25 mouse cellular contexts compared by ENCODE assay signal in the genomic region with DNA sequence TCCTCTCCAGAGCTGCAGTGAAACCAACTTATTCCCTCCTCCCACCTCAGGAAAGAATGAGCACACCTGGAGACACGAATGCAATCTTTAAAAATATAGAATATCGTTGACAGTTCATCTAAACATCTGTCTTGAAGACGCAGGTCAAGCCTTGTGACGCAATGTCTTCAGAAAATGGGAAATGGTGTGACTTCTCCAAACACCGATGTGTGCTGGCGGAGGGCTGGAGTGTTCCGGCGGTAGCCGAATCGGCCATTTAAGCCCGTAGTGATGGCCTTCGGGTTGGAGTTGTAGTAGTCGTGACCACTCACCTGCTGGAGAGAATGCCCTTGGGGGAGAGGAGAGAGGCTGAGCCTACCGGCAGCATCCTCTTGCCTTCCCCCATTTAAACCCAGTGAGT. TPM values are rescaled to one million over a fixed set of nuclear protein-coding genes. Genes with fewer than 3 reads are reported as not detected.
"Had no signal": no experiment of that assay in that cellular context is flagged by ENCODE, and none has a peak within 500 bp of the region (broad histone marks: within the 10 kb centered on the region; RNA-seq: fewer than 3 reads in every experiment).

No protein-coding gene starts in this region.

- H3K9ac ChIP-seq: liver, embryonic 13.5 days; liver, embryonic 15.5 days; liver, postnatal 0 days; lung, embryonic 15.5 days; midbrain, embryonic 12.5 days had no signal

- H3K27me3 ChIP-seq: liver, embryonic 13.5 days; lung, embryonic 15.5 days; midbrain, embryonic 12.5 days; neural tube, embryonic 12.5 days had no signal

- H3K9me3 ChIP-seq: liver, embryonic 13.5 days; liver, embryonic 15.5 days; lung, embryonic 15.5 days; midbrain, embryonic 10.5 days; midbrain, embryonic 12.5 days; neural tube, embryonic 12.5 days had no signal

- H3K4me1 ChIP-seq: lung, embryonic 15.5 days had no signal

- ATAC-seq: liver, postnatal 0 days; lung, postnatal 0 days; midbrain, embryonic 16.5 days had no signal

- H3K4me3 ChIP-seq: liver, embryonic 13.5 days; liver, embryonic 15.5 days; lung, embryonic 15.5 days; midbrain, embryonic 10.5 days; midbrain, embryonic 12.5 days; neural tube, embryonic 12.5 days had no signal

- H3K4me2 ChIP-seq: liver, embryonic 13.5 days; liver, embryonic 15.5 days; lung, embryonic 15.5 days; midbrain, embryonic 12.5 days; neural tube, embryonic 12.5 days had no signal

- DNase-seq: liver, embryonic 13.5 days; liver, postnatal 0 days; lung, adult 2 months; lung, postnatal 14 days; lung, postnatal 36 days; midbrain, embryonic 14.5 days; retina, postnatal 1 day; right cerebral cortex, adult 18-20 months; right cerebral cortex, postnatal 25 days; right cerebral cortex, postnatal 4 days; spleen, adult 18-20 months; thymus, adult 2 months; thymus, postnatal 25 days; thymus, postnatal 4 days had no signal

- H3K27ac ChIP-seq: liver, embryonic 13.5 days; liver, embryonic 15.5 days; lung, embryonic 15.5 days; macrophage; midbrain, embryonic 10.5 days; midbrain, embryonic 12.5 days; neural tube, embryonic 12.5 days had no signal

RNA-seq across cellular contexts. Expression of gene 1700001P01Rik, which starts 4.3 kb away (rescaled TPM):
- total RNA-seq: megakaryocyte-erythroid progenitor cell, adult 5-6 weeks had no signal
- polyA plus RNA-seq: liver, embryonic 15.5 days; liver, postnatal 0 days; lung, postnatal 0 days; macrophage; midbrain, embryonic 14.5 days; small intestine, adult 2 months; stomach, embryonic 16.5 days had no signal
